ENCODE assay signal across 10 mouse cellular contexts in the genomic region with DNA sequence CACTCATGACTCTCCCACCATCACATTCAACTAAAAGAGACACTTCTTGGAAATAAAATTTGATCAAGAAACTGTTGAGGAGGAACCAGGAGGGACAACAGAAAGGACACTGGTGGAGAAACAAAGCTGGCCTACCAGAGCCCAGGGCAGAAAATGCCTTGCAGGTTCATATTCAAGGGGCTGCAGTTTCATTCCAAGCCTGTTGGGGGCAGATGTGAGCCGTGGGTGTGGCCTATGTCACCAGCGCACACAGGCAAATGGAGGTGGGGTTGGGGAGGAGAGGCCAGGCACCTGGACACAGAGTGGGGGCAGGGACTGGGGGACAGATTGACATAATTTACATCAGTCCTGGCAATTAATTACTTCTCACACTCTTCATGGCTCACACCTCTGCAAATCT.
A peak's percentile ranks its signal among the peaks of the same experiment; 100 is the strongest.
DNase-seq lines count a peak whose midpoint lies in the region; ATAC-seq and TF ChIP-seq lines count a peak whose summit lies in the region.
"Had no signal": no experiment of that assay in that cellular context is flagged by ENCODE, and none has a peak within 500 bp of the region (broad histone marks: within the 10 kb centered on the region; RNA-seq: fewer than 3 reads in every experiment).

No protein-coding gene starts in this region.

- no peaks in the 10 kb centered on the region for H3K4me1 ChIP-seq in forebrain, postnatal 0 days (ENCODE audit: insufficient read depth)
- H3K4me1 ChIP-seq in forebrain, embryonic 10.5 days = no peaks in the 10 kb centered on the region
- peaks cover 6% of the 10 kb centered on the region for H3K4me1 ChIP-seq in neural tube, embryonic 15.5 days
- H3K4me1 ChIP-seq: embryonic facial prominence, embryonic 13.5 days had no signal

- no peak overlapping the region for H3K27ac ChIP-seq in forebrain, postnatal 0 days (ENCODE audit: low read depth, low read length)
- H3K27ac ChIP-seq in forebrain, embryonic 10.5 days = no peak overlapping the region
- no peak overlapping the region for H3K27ac ChIP-seq in neural tube, embryonic 15.5 days (replicated peaks)
- H3K27ac ChIP-seq: embryonic facial prominence, embryonic 13.5 days had no signal

- H3K9me3 ChIP-seq in forebrain, postnatal 0 days (ENCODE audit: low read length) = no peaks in the 10 kb centered on the region
- H3K9me3 ChIP-seq in forebrain, embryonic 10.5 days = no peaks in the 10 kb centered on the region
- H3K9me3 ChIP-seq in neural tube, embryonic 15.5 days (replicated peaks) = no peaks in the 10 kb centered on the region
- H3K9me3 ChIP-seq: embryonic facial prominence, embryonic 13.5 days had no signal

- WGBS in forebrain, postnatal 0 days = 16% methylated on average over 2 of the region's 2 CpGs
- WGBS in forebrain, embryonic 10.5 days = 4% methylated on average over 2 of the region's 2 CpGs
- 19% methylated on average over 2 of the region's 2 CpGs for WGBS in neural tube, embryonic 15.5 days

- peak; percentile 51 for TF ChIP-seq CTCF in forebrain, postnatal 0 days (IDR thresholded peaks at IDR 0.05; ENCODE audit: low read depth)

- no peak for DNase-seq in forebrain, postnatal 0 days
- no peak for DNase-seq in forebrain, embryonic 10.5 days (ENCODE audit: extremely low spot score, low spot score)
- DNase-seq in neural tube, embryonic 10.5 days (ENCODE audit: extremely low spot score, low spot score) = peak; percentile 25
- DNase-seq in embryo, embryonic 9.5 days (ENCODE audit: extremely low spot score) = peak; percentile 35
- DNase-seq in splenic B cell, adult 2 months (ENCODE audit: low read depth, low spot score) = peak; percentile 9
- no peak for DNase-seq in ovary, adult 18-20 months (ENCODE audit: low spot score)
- no peak for DNase-seq in heart, adult 18-20 months

- H3K9ac ChIP-seq in forebrain, postnatal 0 days = no peak overlapping the region
- no peak overlapping the region for H3K9ac ChIP-seq in neural tube, embryonic 15.5 days (replicated peaks)
- H3K9ac ChIP-seq: embryonic facial prominence, embryonic 13.5 days had no signal

- ATAC-seq in forebrain, postnatal 0 days = no peak
- no peak for ATAC-seq in neural tube, embryonic 15.5 days (ENCODE audit: low FRiP score)

- no peak overlapping the region for H3K4me3 ChIP-seq in forebrain, postnatal 0 days (ENCODE audit: low read depth, low read length)
- H3K4me3 ChIP-seq in forebrain, embryonic 10.5 days = no peak overlapping the region
- no peak overlapping the region for H3K4me3 ChIP-seq in neural tube, embryonic 15.5 days (replicated peaks)
- H3K4me3 ChIP-seq: embryonic facial prominence, embryonic 13.5 days had no signal

- H3K27me3 ChIP-seq in forebrain, postnatal 0 days (ENCODE audit: insufficient read depth, low read length) = no peaks in the 10 kb centered on the region
- peaks cover 49% of the 10 kb centered on the region for H3K27me3 ChIP-seq in forebrain, embryonic 10.5 days (ENCODE audit: poor library complexity, severe bottlenecking)
- H3K27me3 ChIP-seq in neural tube, embryonic 15.5 days (replicated peaks) = no peaks in the 10 kb centered on the region
- H3K27me3 ChIP-seq in splenic B cell, adult 2 months (ENCODE audit: control insufficient read depth, insufficient read depth, low read length, poor library complexity, severe bottlenecking) = no peaks in the 10 kb centered on the region

- H3K4me2 ChIP-seq in forebrain, postnatal 0 days (ENCODE audit: low read depth) = no peak overlapping the region
- no peak overlapping the region for H3K4me2 ChIP-seq in neural tube, embryonic 15.5 days
- H3K4me2 ChIP-seq: embryonic facial prominence, embryonic 13.5 days; heart, embryonic 11.5 days had no signal

- 0 out of 2 replicates have a peak, but pooled peaks cover 3% of the 10 kb centered on the region for H3K36me3 ChIP-seq in forebrain, postnatal 0 days (ENCODE audit: insufficient read depth)
- no peaks in the 10 kb centered on the region for H3K36me3 ChIP-seq in forebrain, embryonic 10.5 days (replicated peaks)
- H3K36me3 ChIP-seq in neural tube, embryonic 15.5 days = peaks cover 13% of the 10 kb centered on the region
- H3K36me3 ChIP-seq in splenic B cell, adult 2 months (ENCODE audit: control insufficient read depth, insufficient read depth, low read length, poor library complexity, severe bottlenecking) = no peaks in the 10 kb centered on the region
- H3K36me3 ChIP-seq: embryonic facial prominence, embryonic 13.5 days had no signal

Comparison
In these comparisons a context has a peak if more than half of its experiments do, and no peak if none do; other contexts are left out.
1. DNase-seq: peak in neural tube, embryonic 10.5 days (single experiment), embryo, embryonic 9.5 days (single experiment) and splenic B cell, adult 2 months (single experiment); none in forebrain, postnatal 0 days (single experiment), forebrain, embryonic 10.5 days (single experiment), ovary, adult 18-20 months (single experiment) and heart, adult 18-20 months (0 of 2).